Mouse (Mus musculus): ENCODE measurements around the gene Proser3. TPM values are rescaled to one million over a fixed set of nuclear protein-coding genes. Genes with fewer than 3 reads are reported as not detected.

The Proser3 gene
- 10.2 and 12.4 TPM in 2 replicates for polyA plus RNA-seq (2012; rRNA removed)

DNA sequence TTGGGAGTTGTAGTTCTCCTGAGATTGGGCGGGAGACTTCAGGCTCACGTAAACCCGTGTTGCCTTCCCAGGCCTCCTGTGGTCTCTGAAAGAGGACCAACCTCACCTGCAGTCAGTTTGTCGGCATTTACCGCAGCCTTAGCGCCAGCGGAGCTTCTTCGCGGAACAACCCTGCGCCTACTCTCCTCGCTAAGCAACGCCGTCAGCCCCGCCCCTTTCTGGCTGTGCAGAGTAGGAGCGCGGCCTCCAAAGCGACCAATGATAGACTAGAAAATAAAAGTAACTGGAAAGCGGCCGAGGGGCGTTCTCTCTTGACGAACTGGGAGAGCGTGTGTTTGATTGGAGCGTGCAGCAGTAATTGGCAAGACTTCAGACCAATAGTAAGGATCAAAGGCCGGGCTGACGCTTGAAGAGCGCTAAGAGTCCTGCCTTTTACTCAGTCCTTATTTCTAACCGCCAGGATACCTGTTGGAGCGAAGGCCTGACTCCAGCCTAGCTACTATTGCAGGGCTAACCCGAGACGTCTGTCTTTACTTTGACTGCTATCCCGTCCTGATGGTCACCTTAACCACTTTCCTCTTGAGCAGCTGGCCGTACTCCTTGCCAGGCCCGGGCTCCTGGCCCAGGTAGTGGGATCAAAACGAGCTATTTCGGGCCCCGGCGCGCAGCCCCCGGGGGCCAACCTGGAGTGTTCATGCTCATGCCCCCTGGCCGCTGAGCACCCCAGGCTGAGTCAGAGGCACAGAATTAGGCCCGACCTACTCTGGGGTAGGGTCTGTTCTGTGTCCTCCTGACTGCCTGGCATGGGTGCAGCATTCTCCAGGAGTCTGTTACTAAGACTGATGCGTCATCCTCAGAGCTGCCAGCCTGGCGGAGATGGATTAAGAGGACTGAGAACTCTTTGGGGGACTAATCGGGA, at the start of gene Proser3, which contains the start of gene Hspb6:
Proser3 (minus strand) TSS at position 198 of the 919 bp plus-strand sequence.
Hspb6 (plus strand) TSS at position 77 of the 919 bp plus-strand sequence.
- WGBS, result under 1% methylated on average over 44 of the region's 44 CpGs
- Histone ChIP-seq H3K4me3 (replicated peaks; ENCODE audit: extremely low read depth, low read depth, low read length) (peak within 1 kb of the TSS; percentile 84), H3K4me1 (ENCODE audit: control insufficient read depth, insufficient read depth, low read length) (no peaks in the 10 kb centered on the region)
- TF ChIP-seq POLR2A (IDR thresholded peaks at IDR 0.05; ENCODE audit: borderline replicate concordance, extremely low read depth, low read depth, low read length), result peak; percentile 93; the same call in 1 of the 2 replicates
- TF ChIP-seq CTCF (IDR thresholded peaks at IDR 0.05; ENCODE audit: insufficient read depth, low read length), result 0 out of 2 replicates have a peak, but pooled peaks have one; percentile 5
- peak; percentile 96 for DNase-seq

- WGBS, result 61% methylated on average over 7 of the region's 7 CpGs
- TF ChIP-seq POLR2A (IDR thresholded peaks at IDR 0.05; ENCODE audit: borderline replicate concordance, extremely low read depth, low read depth, low read length) (no peak), CTCF (IDR thresholded peaks at IDR 0.05; ENCODE audit: insufficient read depth, low read length) (no peak)
- peak; percentile 75 for DNase-seq
- Histone ChIP-seq H3K4me1 (ENCODE audit: control insufficient read depth, insufficient read depth, low read length) (0 out of 2 replicates have a peak, but pooled peaks cover 4% of the 10 kb centered on the region), H3K4me3 (replicated peaks; ENCODE audit: extremely low read depth, low read depth, low read length) (no peak overlapping the region)
These were observed 48.6 kb upstream of the Proser3 start for GRCm38 (mm10) chr7:30600651-30601050.

DNA sequence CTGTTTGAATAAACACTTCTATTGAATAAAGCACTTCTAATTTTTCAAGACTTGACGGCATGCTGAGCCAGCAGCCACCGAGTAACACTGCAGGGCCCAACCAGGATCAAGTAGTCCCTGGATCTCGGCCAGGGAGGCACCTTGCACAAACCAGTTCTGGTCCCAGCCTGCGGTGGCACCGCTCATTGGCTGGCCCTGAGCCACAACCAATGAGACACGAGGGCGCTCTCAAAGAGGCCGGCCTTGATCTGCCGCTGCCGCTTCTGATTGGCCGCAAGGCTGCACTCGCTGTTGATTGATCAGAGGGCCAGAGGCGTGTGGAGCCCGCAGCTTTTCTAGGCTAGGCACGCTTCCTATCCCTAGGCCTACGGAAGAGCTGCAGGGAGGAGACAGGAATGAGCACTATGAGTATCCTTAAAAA, 47.8 kb upstream of the Proser3 start:
- WGBS, result under 1% methylated on average over 16 of the region's 16 CpGs
- TF ChIP-seq POLR2A (IDR thresholded peaks at IDR 0.05; ENCODE audit: borderline replicate concordance, extremely low read depth, low read depth, low read length) (peak; percentile 42; the same call in 1 of the 2 replicates), CTCF (IDR thresholded peaks at IDR 0.05; ENCODE audit: insufficient read depth, low read length) (no peak)

DNA sequence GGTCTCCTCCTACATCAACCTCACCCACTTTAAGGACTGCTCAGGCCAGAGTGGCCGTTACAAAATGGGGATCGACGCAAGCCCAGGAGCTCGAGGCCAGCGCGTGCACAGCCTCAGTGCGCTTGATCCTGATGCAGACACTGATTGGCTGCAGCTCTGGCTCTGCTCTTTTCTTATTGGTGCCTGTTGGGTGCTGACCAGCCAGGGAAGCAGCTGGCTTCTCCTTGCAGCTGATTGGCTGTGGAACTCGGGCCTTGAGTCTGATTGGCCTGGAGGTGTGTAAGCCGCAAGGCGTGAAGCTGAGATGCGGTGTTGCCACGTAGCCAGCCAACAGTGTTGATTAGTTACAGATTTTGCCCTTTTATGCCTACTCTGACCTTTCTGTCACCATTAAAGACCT, 46.7 kb upstream of the Proser3 start, which contains the start of gene Zbtb32:
Zbtb32 (minus strand) TSS at position 124 of the 400 bp plus-strand sequence.
- H3K4me1 ChIP-seq (ENCODE audit: control insufficient read depth, insufficient read depth, low read length), result 0 out of 2 replicates have a peak, but pooled peaks cover 4% of the 10 kb centered on the region
- WGBS, result 87% methylated on average over 12 of the region's 12 CpGs
- no peak for DNase-seq
- TF ChIP-seq POLR2A (IDR thresholded peaks at IDR 0.05; ENCODE audit: borderline replicate concordance, extremely low read depth, low read depth, low read length) (no peak), CTCF (IDR thresholded peaks at IDR 0.05; ENCODE audit: insufficient read depth, low read length) (no peak)
- no peak within 1 kb of the TSS for H3K4me3 ChIP-seq (replicated peaks; ENCODE audit: extremely low read depth, low read depth, low read length)

More for the DNA sequence above, 47.8 kb upstream of the Proser3 start:
- peak; percentile 96 for DNase-seq
- Histone ChIP-seq H3K4me3 (replicated peaks; ENCODE audit: extremely low read depth, low read depth, low read length) (no peak overlapping the region), H3K4me1 (ENCODE audit: control insufficient read depth, insufficient read depth, low read length) (0 out of 2 replicates have a peak, but pooled peaks cover 4% of the 10 kb centered on the region)

GRCm38 (mm10) chr7:30596811-30597210, 44.7 kb upstream of the Proser3 start:
- Histone ChIP-seq H3K4me3 (replicated peaks; ENCODE audit: extremely low read depth, low read depth, low read length) (no peak overlapping the region), H3K4me1 (ENCODE audit: control insufficient read depth, insufficient read depth, low read length) (peaks cover 7% of the 10 kb centered on the region)
- TF ChIP-seq POLR2A (IDR thresholded peaks at IDR 0.05; ENCODE audit: borderline replicate concordance, extremely low read depth, low read depth, low read length), result no peak
- no peak for TF ChIP-seq CTCF (IDR thresholded peaks at IDR 0.05; ENCODE audit: insufficient read depth, low read length)
- WGBS, result 55% methylated on average over 5 of the region's 5 CpGs
- no peak for DNase-seq

- 56% methylated on average over 5 of the region's 5 CpGs for WGBS
- Histone ChIP-seq H3K4me3 (replicated peaks; ENCODE audit: extremely low read depth, low read depth, low read length) (no peak overlapping the region), H3K4me1 (ENCODE audit: control insufficient read depth, insufficient read depth, low read length) (peaks cover 7% of the 10 kb centered on the region)
- TF ChIP-seq CTCF (IDR thresholded peaks at IDR 0.05; ENCODE audit: insufficient read depth, low read length) (no peak), POLR2A (IDR thresholded peaks at IDR 0.05; ENCODE audit: borderline replicate concordance, extremely low read depth, low read depth, low read length) (no peak)
- no peak for DNase-seq
These were observed 44.0 kb upstream of the Proser3 start for GRCm38 (mm10) chr7:30596093-30596492.

- DNase-seq, result no peak
- no peak for TF ChIP-seq POLR2A (IDR thresholded peaks at IDR 0.05; ENCODE audit: borderline replicate concordance, extremely low read depth, low read depth, low read length)
- TF ChIP-seq CTCF (IDR thresholded peaks at IDR 0.05; ENCODE audit: insufficient read depth, low read length), result no peak
- 57% methylated on average over 4 of the region's 4 CpGs for WGBS
- Histone ChIP-seq H3K4me1 (ENCODE audit: control insufficient read depth, insufficient read depth, low read length) (peaks cover 8% of the 10 kb centered on the region), H3K4me3 (replicated peaks; ENCODE audit: extremely low read depth, low read depth, low read length) (no peak overlapping the region)
These were observed 42.5 kb upstream of the Proser3 start for GRCm38 (mm10) chr7:30594510-30595024.

DNA sequence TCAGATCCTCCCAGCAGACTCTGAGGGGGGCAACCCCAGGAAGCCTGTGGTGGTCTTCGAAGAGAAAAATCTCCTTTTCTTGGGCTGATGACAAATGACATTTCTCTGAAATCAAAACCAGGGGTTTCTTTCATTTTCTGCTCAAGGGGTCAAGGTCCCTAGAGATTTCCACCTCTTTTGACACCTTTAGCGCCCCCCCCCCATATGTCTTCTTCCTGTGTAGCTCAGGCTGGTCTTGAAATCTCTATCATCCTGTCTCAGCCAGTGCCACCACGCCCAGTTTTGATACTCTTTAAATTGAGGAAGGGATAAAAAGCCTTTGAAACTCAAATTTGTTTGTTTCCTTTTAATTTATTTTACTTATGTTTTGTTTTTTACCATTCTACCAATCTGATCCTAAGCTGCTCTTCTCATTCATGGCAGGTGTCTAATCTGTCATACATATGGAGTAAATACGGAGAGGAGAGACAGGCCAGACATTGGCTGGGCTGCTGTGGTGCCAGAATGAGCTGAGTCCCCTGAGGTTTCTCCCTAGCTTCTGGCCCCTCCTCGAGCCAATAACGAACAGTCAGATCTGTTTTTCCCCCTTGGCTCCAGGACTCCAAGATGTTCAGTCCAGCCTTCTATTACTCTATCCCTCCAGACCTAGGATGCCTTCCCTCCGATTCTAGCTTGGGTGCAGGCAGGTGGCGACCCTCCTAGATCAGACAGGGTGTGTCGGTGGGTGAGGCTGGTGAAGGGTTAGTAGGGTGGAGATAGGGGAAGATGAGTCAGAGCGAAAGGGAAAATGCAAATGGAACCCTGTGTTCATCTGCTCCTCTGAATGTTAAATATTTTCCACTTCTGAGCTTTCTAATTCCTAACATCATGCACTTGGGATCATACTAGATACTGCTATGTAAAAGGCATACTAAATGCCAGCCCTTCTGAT, 41.7 kb upstream of the Proser3 start:
- TF ChIP-seq CTCF (IDR thresholded peaks at IDR 0.05; ENCODE audit: insufficient read depth, low read length), result no peak
- TF ChIP-seq POLR2A (IDR thresholded peaks at IDR 0.05; ENCODE audit: borderline replicate concordance, extremely low read depth, low read depth, low read length), result no peak
- Histone ChIP-seq H3K4me3 (replicated peaks; ENCODE audit: extremely low read depth, low read depth, low read length) (no peak overlapping the region), H3K4me1 (ENCODE audit: control insufficient read depth, insufficient read depth, low read length) (peaks cover 8% of the 10 kb centered on the region)
- no peak for DNase-seq
- WGBS, result 62% methylated on average over 10 of the region's 10 CpGs

All from lung, adult 2 months (tissue).